In the genomic region with DNA sequence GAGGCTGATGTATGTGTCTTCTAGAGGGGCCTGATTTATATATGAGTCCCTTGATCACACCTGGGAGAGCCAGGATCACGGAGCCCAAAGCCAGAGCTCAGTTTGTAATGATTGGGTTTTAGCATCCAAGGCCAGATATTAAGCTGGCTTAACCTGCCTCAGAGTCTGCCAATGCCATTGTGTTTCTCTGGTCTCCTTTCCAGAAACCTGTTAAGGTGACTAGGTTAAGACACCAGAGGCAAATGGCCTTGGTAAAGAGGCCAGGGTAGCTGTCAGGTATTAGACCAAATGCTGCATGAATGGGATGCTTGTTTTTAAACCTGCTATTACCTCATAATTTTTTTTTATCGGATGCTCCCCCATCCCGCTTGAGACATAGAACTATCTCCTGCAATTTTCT, we compare ENCODE assay signal across 27 mouse cellular contexts.
"Had no signal": no experiment of that assay in that cellular context is flagged by ENCODE, and none has a peak within 500 bp of the region (broad histone marks: within the 10 kb centered on the region; RNA-seq: fewer than 3 reads in every experiment).

No protein-coding gene starts in this region.

- ATAC-seq: hindbrain, embryonic 16.5 days; hindbrain, postnatal 0 days; inflammation-experienced regulatory T-cells, adult 6 months; intestine, embryonic 15.5 days; intestine, embryonic 16.5 days; intestine, postnatal 0 days had no signal

- H3K9ac ChIP-seq: heart, embryonic 12.5 days; heart, embryonic 13.5 days; heart, embryonic 15.5 days; hindbrain, embryonic 12.5 days; hindbrain, embryonic 13.5 days; hindbrain, embryonic 14.5 days; hindbrain, embryonic 15.5 days; intestine, embryonic 15.5 days; kidney, embryonic 15.5 days had no signal

- H3K4me3 ChIP-seq: heart, adult 2 months; heart, embryonic 10.5 days; heart, embryonic 12.5 days; heart, embryonic 13.5 days; heart, embryonic 15.5 days; hindbrain, embryonic 10.5 days; hindbrain, embryonic 12.5 days; hindbrain, embryonic 13.5 days; hindbrain, embryonic 15.5 days; intestine, embryonic 15.5 days; kidney, embryonic 15.5 days; layer of hippocampus, adult 2 months had no signal

- H3K9me3 ChIP-seq: heart, embryonic 10.5 days; heart, embryonic 12.5 days; heart, embryonic 13.5 days; heart, embryonic 15.5 days; hindbrain, embryonic 10.5 days; hindbrain, embryonic 12.5 days; hindbrain, embryonic 13.5 days; hindbrain, embryonic 15.5 days; intestine, embryonic 15.5 days; kidney, embryonic 15.5 days had no signal

- DNase-seq: heart, adult 2 months; heart, postnatal 10 days; heart, postnatal 14 days; heart, postnatal 36 days; heart, postnatal 4 days; kidney, postnatal 10 days; kidney, postnatal 4 days; layer of hippocampus, adult 9-11 months; layer of hippocampus, postnatal 36 days had no signal

- H3K27me3 ChIP-seq: heart, embryonic 12.5 days; heart, embryonic 13.5 days; heart, embryonic 15.5 days; hindbrain, embryonic 12.5 days; hindbrain, embryonic 13.5 days; hindbrain, embryonic 15.5 days; intestine, embryonic 15.5 days; kidney, embryonic 15.5 days had no signal

- H3K36me3 ChIP-seq: heart, embryonic 10.5 days; heart, embryonic 12.5 days; heart, embryonic 13.5 days; heart, embryonic 15.5 days; hindbrain, embryonic 10.5 days; hindbrain, embryonic 12.5 days; hindbrain, embryonic 13.5 days; hindbrain, embryonic 15.5 days; intestine, embryonic 15.5 days; kidney, embryonic 15.5 days had no signal

- H3K27ac ChIP-seq: heart, adult 2 months; heart, embryonic 10.5 days; heart, embryonic 13.5 days; heart, embryonic 15.5 days; hindbrain, embryonic 10.5 days; hindbrain, embryonic 12.5 days; hindbrain, embryonic 13.5 days; hindbrain, embryonic 14.5 days; hindbrain, embryonic 15.5 days; hindbrain, postnatal 0 days; intestine, embryonic 15.5 days; kidney, embryonic 15.5 days; layer of hippocampus, adult 2 months had no signal

- H3K4me1 ChIP-seq: heart, embryonic 15.5 days; intestine, embryonic 15.5 days had no signal

- H3K4me2 ChIP-seq: heart, embryonic 11.5 days; heart, embryonic 12.5 days; heart, embryonic 13.5 days; heart, embryonic 15.5 days; hindbrain, embryonic 12.5 days; hindbrain, embryonic 13.5 days; hindbrain, embryonic 14.5 days; hindbrain, embryonic 15.5 days; intestine, embryonic 15.5 days; kidney, embryonic 15.5 days had no signal
